Mouse (Mus musculus): ENCODE measurements around the gene Lgr5.

GRCm38 (mm10) chr10:115623481-115623880 is 35.9 kb upstream of the Lgr5 start:
- TF ChIP-seq CTCF (IDR thresholded peaks at IDR 0.05; ENCODE audit: low read depth): no peak
- TF ChIP-seq EP300 (IDR thresholded peaks at IDR 0.05; ENCODE audit: low read depth): no peak

All from liver, postnatal 0 days (tissue).